Mouse (Mus musculus) intestine, embryonic 16.5 days (tissue): ENCODE results near the gene Des. TPM values are rescaled to one million over a fixed set of nuclear protein-coding genes. Genes with fewer than 3 reads are reported as not detected.

Experiments used
- ATAC-seq: fragments of 200-750 bp; cut with Nextera tagmentation; 2 replicates; pipeline ENCODE4 v1.8.0; 2017; ENCODE audit warnings: moderate TSS enrichment, moderate library complexity
- H3K27ac ChIP-seq: fragments of 300-500 bp; sonication (generic); 2 replicates; pipeline ENCODE4 v1.5.1; 2014; ENCODE audit warnings: mild to moderate bottlenecking, low read length
- H3K27me3 ChIP-seq: fragments of 300-500 bp; sonication (generic); replicated peaks from 2 replicates; pipeline ENCODE4 v1.6.1; 2014; ENCODE audit warnings: low read length, control low read depth, mixed read lengths; ENCODE audit not compliant: control insufficient read depth, insufficient read depth
- H3K36me3 ChIP-seq: fragments of 300-500 bp; sonication (generic); 2 replicates; pipeline ENCODE4 v1.6.1; 2014; ENCODE audit warnings: low read length, control low read depth; ENCODE audit not compliant: control insufficient read depth, insufficient read depth
- H3K4me1 ChIP-seq: fragments of 300-500 bp; sonication (generic); 2 replicates; pipeline ENCODE4 v1.6.1; 2014; ENCODE audit warnings: low read length, control low read depth, mixed read lengths; ENCODE audit not compliant: control insufficient read depth, insufficient read depth
- H3K4me2 ChIP-seq: fragments of 300-500 bp; sonication (generic); 2 replicates; pipeline ENCODE4 v1.6.1; 2014; ENCODE audit warnings: low read depth, low read length, control low read depth
- H3K4me3 ChIP-seq: fragments of 300-500 bp; sonication (generic); 2 replicates; pipeline ENCODE4 v1.5.1; 2014; ENCODE audit warnings: mild to moderate bottlenecking, low read length
- H3K9ac ChIP-seq: fragments of 300-500 bp; sonication (generic); 2 replicates; pipeline ENCODE4 v1.6.1; 2014; ENCODE audit warnings: low read depth, low read length
- H3K9me3 ChIP-seq: fragments of 300-500 bp; sonication (generic); 2 replicates; pipeline ENCODE4 v1.6.1; 2016; ENCODE audit warnings: low read length, control low read depth; ENCODE audit not compliant: control insufficient read depth
- WGBS: fragments of 180-500 bp; shearing (Covaris S2); extraction: QIAGEN DNeasy Blood & Tissue Kit; methylation state at CpG from one replicate; pipeline ENCODE4 v1.1.7; 2014; 5-methylcytosine and 5-hydroxymethylcytosine counted together
- polyA plus RNA-seq: library from polyadenylated mRNA; unstranded; fragments of >200 nt; fragmentation: Nextera tagmentation; extraction: Ambion mirVana; gene quantifications from 2 replicates; pipeline ENCODE4 v1.2.1, GENCODE M21; 2015

Gene Des
- polyA plus RNA-seq = 149 and 159 TPM in 2 replicates

DNA sequence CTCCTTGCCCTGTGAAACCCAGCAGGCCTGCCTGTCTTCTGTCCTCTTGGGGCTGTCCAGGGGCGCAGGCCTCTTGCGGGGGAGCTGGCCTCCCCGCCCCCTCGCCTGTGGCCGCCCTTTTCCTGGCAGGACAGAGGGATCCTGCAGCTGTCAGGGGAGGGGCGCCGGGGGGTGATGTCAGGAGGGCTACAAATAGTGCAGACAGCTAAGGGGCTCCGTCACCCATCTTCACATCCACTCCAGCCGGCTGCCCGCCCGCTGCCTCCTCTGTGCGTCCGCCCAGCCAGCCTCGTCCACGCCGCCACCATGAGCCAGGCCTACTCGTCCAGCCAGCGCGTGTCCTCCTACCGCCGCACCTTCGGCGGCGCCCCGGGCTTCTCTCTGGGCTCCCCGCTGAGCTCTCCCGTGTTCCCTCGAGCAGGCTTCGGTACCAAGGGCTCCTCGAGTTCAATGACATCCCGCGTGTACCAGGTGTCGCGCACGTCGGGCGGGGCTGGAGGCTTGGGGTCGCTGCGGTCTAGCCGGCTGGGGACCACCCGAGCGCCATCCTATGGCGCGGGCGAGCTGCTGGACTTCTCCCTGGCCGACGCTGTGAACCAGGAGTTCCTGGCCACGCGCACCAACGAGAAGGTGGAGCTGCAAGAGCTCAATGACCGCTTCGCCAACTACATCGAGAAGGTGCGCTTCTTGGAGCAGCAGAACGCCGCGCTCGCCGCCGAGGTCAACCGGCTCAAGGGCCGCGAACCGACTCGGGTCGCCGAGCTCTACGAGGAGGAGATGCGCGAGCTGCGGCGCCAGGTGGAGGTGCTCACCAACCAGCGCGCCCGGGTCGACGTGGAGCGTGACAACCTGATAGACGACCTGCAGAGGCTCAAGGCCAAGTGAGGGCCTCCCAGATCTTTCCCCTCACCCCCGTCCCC lies at the start of gene Des:
Des (plus strand) TSS at position 218 of the 920 bp plus-strand sequence.
- Histone ChIP-seq H3K9me3 (no peaks in the 10 kb centered on the region), H3K4me1 (peaks cover 12% of the 10 kb centered on the region; the same call in 1 of the 2 replicates), H3K4me2 (peak within 1 kb of the TSS; percentile 85), H3K36me3 (no peaks in the 10 kb centered on the region), H3K27ac (peak within 1 kb of the TSS; percentile 78), H3K27me3 (peaks cover 18% of the 10 kb centered on the region; the same call in 1 of the 2 replicates), H3K4me3 (peak within 1 kb of the TSS; percentile 54), H3K9ac (peak within 1 kb of the TSS; percentile 73)
- ATAC-seq = peak; percentile 70
- WGBS = 2% methylated on average over 79 of the region's 80 CpGs

DNA sequence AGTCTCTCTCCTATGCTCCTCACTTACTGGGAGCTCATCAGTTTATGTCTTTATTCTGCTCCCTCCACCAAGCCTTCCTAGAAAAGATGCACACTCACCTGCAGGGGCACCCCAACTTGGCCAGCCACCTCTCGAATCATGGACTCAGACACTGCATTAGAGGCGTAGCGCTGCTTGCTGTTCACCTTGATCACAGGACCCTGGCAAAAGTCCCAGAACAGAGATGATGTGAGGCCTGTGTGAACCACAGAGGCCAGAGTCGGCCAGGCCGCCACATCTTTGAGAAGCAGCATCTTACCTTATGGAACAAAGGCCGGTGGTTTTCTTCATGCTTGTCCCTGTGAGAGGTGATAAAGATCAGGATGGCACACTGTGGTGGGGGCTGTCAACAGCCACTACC lies 48.4 kb upstream of the Des start:
- Histone ChIP-seq H3K4me3 (no peak overlapping the region), H3K4me2 (no peak overlapping the region), H3K36me3 (peaks cover 14% of the 10 kb centered on the region), H3K4me1 (peaks cover 8% of the 10 kb centered on the region), H3K9ac (no peak overlapping the region), H3K27me3 (no peaks in the 10 kb centered on the region), H3K27ac (no peak overlapping the region), H3K9me3 (no peaks in the 10 kb centered on the region)
- 90% methylated on average over 6 of the region's 6 CpGs for WGBS
- ATAC-seq = no peak

DNA sequence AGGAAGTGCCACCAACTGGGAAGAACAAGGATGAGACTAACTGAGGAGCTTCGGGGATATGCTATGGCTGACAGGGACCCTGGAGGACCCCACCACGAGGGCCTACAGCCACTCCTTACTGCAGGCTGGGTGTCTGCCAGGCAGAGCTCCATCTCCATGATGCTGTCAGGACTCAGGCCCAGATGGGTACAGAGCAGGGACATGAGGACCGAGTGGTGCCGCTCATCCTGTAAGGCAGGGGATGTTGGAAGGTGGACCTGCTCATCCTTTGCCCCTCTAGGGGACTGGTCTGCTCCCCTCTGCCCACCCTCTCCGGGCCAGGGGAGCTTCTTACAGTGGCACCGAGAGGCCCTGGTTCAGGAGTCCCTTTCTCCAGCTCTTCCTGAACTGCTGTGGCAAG lies 45.1 kb upstream of the Des start:
- 86% methylated on average over 6 of the region's 6 CpGs for WGBS

DNA sequence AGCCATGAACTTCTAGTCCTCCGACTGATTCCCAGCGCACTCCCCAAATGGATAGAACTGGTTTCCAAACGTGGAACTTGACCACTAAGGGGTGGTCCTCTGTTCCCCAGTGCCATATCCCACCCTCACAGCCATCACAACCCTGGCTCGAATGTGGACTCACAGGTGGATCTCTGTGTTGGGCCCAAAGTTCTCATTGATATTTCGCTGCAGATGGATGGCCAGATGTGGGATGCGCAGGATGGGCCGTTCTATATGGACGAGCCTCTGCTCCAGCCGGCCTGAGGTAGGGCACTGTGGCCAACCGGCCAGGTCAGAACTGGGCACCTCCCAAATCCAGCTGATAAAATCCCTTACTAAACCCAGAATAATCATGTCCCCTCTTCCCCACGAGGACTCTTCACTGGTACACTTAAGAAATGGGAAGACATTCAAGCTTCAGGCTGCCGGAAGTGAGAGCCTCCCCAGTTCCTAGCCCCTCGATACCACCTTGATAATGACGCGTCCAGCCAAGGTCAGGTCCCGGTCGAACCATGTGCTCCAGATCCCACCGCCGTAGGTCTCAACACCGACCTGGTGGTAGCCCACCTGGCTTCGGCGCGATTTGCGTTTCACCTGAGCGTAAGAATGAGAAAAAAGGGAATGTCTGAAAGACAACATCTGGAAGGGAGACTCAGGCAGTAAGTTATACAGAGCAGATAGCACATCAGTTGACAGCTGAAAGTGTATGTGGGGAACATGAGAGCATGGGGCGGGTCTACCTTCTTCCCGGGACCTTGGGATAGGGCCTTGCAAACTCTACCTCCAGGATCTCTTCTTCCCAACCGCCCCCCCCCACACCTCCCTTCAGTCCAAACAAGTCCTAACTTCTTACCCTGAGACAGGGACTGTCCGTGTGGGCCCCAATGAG lies 44.4 kb upstream of the Des start:
- H3K9ac ChIP-seq = peak overlapping the region; percentile 87
- H3K27me3 ChIP-seq = no peaks in the 10 kb centered on the region
- peak overlapping the region; percentile 85 for H3K4me2 ChIP-seq
- ATAC-seq = no peak
- H3K9me3 ChIP-seq = no peaks in the 10 kb centered on the region
- peak overlapping the region; percentile 79 for H3K4me3 ChIP-seq
- H3K4me1 ChIP-seq = peaks cover 11% of the 10 kb centered on the region
- H3K36me3 ChIP-seq = 0 out of 2 replicates have a peak, but pooled peaks cover 3% of the 10 kb centered on the region
- H3K27ac ChIP-seq = peak overlapping the region; percentile 97; the same call in 1 of the 2 replicates
- 83% methylated on average over 28 of the region's 29 CpGs for WGBS

More for the DNA sequence above, 45.1 kb upstream of the Des start:
- Histone ChIP-seq H3K36me3 (0 out of 2 replicates have a peak, but pooled peaks cover 3% of the 10 kb centered on the region), H3K9me3 (no peaks in the 10 kb centered on the region), H3K4me2 (no peak overlapping the region), H3K4me1 (peaks cover 11% of the 10 kb centered on the region), H3K4me3 (no peak overlapping the region), H3K27me3 (no peaks in the 10 kb centered on the region), H3K27ac (no peak overlapping the region), H3K9ac (no peak overlapping the region)
- no peak for ATAC-seq

DNA sequence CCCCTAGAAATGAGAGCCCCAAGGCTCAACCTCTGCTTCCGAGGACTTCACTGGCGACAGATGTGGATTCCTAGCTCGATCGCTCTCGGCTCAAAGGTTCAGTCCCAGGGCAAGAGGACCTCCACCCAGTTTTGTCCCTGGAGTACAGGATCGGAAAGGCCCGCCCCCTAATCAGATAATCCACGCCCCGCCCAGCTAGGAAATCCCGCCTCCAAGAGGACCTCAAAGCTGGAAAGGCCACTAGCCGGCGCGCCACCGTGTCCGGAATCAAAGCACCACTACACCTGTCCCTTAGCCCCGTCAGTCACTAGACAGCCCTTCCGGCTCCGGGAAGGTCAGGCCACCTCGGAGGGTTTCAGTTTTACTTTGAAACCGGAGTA lies 43.3 kb upstream of the Des start:
- peak; percentile 62 for ATAC-seq
- Histone ChIP-seq H3K36me3 (no peaks in the 10 kb centered on the region), H3K9ac (peak overlapping the region; percentile 87), H3K9me3 (no peaks in the 10 kb centered on the region), H3K27ac (peak overlapping the region; percentile 97), H3K27me3 (no peaks in the 10 kb centered on the region), H3K4me2 (peak overlapping the region; percentile 85), H3K4me3 (peak overlapping the region; percentile 79), H3K4me1 (peaks cover 11% of the 10 kb centered on the region)
- under 1% methylated on average over 20 of the region's 20 CpGs for whole genome bisulfite sequencing

DNA sequence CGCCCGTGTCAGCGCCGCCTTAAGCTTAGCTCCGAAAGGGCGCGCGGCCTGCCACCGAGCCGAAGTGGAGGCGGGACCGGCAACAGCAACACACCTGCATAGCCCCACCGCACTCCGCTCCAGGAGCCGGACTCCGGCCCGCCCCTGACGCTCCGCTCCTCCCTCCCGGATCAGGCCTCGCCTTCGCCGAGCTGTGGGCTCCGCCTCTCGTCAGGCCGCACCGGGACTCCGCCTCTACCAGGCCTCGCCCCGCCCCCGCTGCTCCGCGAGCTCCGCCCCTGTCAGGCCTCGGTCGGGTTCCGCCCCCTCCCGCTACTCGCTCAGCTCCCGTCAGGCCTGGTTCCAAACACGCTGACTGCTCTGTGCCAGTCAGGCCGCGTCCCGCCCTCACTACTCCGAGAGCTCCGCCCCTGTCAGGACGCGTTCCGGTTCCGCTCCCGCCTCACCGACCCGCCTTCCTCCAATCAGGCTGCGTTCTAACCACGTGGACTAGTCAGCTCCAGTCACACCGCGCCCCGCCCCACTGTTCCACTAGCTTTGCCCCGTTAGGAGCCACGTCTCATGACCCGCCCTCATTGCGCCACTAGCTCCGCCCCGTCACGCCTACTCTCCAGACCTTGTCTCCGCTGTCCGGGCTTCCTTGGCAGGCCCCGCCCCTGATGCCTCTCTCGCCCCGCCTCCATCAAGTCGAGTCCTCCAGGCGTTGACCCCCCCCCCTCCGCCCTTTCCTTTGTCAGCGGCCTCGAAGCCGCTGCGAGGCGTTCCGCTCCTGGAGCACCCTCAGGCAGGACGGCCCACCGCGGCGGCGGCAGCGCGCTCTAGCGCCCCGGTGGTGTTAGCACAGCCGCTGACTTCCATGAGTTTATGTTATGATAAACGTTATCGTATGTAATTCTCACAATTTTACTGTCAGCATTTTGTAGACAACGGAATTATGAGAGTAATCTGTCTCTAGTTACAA lies 42.6 kb upstream of the Des start, which contains the start of gene Dnpep:
Dnpep (minus strand) TSS at position 750 of the 961 bp plus-strand sequence.
- H3K9me3 ChIP-seq = no peaks in the 10 kb centered on the region
- peak within 1 kb of the TSS; percentile 97 for H3K27ac ChIP-seq
- H3K4me3 ChIP-seq = peak within 1 kb of the TSS; percentile 79
- peak; percentile 97 for ATAC-seq
- H3K36me3 ChIP-seq = no peaks in the 10 kb centered on the region
- H3K27me3 ChIP-seq = no peaks in the 10 kb centered on the region
- H3K4me2 ChIP-seq = peak within 1 kb of the TSS; percentile 85
- H3K4me1 ChIP-seq = peaks cover 11% of the 10 kb centered on the region
- peak within 1 kb of the TSS; percentile 87 for H3K9ac ChIP-seq
- WGBS = under 1% methylated on average over 90 of the region's 92 CpGs

DNA sequence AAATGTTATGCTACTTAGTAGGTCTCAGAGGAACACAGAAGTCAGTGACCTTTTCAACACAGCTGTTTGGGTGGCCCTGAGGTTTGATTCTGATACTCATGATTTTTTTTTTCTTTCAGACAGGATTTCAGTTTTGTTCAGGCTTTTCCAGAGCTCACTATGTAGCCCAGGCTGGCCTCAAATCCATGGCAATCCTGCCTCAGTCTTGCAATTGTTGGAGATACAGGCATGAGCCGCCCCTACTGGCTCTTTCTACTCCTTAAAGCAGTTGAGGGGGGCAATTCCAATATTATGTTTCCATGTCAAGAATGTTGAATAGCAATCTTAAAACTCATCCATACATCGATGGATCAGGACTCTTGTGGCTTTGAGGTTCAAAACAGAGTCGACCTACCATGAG lies 41.8 kb upstream of the Des start:
- Histone ChIP-seq H3K9ac (peak overlapping the region; percentile 43; the same call in 1 of the 2 replicates), H3K27me3 (no peaks in the 10 kb centered on the region), H3K36me3 (no peaks in the 10 kb centered on the region), H3K4me3 (peak overlapping the region; percentile 27), H3K9me3 (no peaks in the 10 kb centered on the region), H3K4me1 (peaks cover 11% of the 10 kb centered on the region), H3K4me2 (peak overlapping the region; percentile 39), H3K27ac (peak overlapping the region; percentile 27; the same call in 1 of the 2 replicates)
- no peak for ATAC-seq
- WGBS = 74% methylated on average over 3 of the region's 3 CpGs

DNA sequence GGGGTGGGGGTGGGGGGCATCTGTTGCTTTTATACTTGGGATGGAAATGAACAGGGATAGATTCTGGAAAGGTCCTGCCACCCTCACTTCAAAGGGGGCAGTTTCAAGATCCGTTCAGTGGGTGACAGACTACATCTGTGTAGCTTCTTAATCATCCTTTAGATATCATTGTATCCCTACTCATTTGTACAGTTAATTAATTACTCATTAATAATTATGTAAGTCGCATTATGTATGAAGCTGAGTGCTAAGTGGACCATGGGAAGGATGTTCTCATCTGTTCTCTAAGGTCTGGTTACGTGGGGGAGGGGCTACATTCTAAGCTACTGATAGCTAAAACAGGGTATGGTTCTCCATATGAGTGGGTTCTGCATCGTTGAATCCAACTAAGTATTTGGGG lies 41.4 kb upstream of the Des start:
- Histone ChIP-seq H3K27ac (no peak overlapping the region), H3K36me3 (no peaks in the 10 kb centered on the region), H3K4me3 (no peak overlapping the region), H3K27me3 (no peaks in the 10 kb centered on the region), H3K4me2 (no peak overlapping the region), H3K9me3 (no peaks in the 10 kb centered on the region), H3K4me1 (peaks cover 11% of the 10 kb centered on the region), H3K9ac (no peak overlapping the region)
- ATAC-seq = no peak
- 87% methylated on average over 4 of the region's 4 CpGs for WGBS
